Mouse (Mus musculus) layer of hippocampus, adult 9-11 months (tissue): ENCODE results near the gene Gm21974.
"Not testable (repeated sequence)": the region's sequence is repeated elsewhere in the genome, so short reads cannot be mapped to it uniquely, and the experiment has no call there.

Source experiments
- DNase-seq: peaks from one replicate; pipeline ENCODE4 v3.0.0; 2022

Gene Gm21974

DNA sequence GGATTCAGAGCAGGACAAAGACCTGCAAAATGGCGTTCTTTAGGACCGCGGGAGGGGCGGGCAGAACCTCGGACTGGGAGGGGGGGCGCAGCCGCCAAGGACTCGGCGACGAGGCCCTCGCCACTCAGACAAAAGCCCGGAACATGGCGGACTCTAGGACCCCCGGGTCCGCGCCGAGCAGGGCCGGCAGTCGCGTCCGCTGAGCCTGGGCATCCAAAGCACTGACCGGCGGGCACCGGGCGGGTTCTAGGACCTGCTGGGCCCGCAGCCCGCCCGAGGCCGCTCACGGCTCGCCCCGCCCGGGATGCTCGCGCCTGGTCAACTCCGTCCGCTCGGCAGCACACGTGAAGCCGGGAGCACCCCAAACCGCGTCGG, 19.6 kb downstream of the Gm21974 start:
- peak; percentile 94 for DNase-seq

DNA sequence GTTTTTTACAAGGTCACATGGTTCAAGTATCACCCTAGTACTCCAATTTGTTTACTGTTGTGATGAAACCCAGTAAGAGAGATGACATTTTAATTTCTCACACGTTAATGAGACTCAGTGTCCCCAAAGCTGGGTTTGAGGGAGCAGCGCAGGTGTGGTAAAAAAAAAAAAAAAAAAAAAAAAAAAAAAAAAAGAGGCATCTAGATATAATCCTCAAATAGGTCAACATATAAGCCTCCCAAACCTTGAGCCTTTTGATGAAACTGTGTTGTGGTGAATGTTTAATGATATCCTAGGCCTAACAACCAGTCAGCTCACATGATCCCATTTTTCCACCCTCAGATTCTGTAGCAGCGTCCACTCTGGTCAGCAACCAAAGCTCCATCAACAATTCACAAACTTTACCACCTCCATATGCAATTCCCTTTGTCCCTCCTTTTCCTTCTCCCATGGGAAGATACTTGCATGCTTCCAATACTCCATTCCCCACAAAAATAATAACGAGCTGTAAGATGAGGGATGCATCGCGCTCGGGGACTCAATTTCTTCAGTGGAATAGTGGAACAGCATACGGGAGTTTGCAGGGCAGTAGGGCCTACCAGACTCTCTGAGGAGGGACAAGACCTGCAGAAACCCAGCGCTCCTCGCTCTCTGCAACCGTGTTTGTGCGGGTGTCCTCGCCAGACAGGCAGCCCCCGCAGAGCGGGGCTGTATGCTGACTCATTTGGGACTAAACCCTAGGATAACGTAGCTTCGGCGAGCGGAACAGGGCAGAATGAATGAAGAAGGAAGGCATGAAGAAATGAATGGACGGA, 20.2 kb downstream of the Gm21974 start:
- DNase-seq, result no peak

DNA sequence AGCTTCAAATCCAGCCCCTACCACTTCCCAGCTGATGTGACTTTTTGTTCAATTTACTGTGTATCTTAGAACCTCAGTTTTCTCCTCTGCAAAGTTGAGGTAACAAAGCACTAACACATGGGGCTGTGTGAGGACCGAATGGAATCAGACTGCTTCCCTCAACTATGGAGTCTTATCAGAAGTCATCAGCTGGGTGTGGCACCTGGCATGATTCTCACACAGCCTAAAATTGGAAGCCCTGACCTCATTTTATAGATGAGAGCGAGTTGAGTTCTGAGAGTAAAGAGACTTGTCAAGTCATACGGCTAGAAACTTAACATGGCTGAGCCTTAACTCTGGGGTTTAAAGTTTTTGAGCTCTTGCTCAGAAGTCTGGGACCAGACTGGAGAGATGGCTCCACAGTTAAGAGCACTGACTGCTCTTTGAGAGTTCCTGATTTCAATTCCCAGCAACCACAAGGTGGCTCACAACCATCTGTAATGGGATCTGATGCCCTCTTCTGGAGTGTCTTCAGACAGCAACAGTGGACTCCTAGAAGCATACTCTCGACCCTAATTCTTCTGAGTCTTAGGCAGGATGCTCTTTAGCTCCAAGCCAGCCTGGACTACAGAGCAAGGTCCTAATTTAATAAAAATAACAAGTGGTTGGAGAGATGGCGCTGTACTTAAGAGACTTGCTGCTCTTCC, 25.0 kb downstream of the Gm21974 start:
- no peak for DNase-seq

DNA sequence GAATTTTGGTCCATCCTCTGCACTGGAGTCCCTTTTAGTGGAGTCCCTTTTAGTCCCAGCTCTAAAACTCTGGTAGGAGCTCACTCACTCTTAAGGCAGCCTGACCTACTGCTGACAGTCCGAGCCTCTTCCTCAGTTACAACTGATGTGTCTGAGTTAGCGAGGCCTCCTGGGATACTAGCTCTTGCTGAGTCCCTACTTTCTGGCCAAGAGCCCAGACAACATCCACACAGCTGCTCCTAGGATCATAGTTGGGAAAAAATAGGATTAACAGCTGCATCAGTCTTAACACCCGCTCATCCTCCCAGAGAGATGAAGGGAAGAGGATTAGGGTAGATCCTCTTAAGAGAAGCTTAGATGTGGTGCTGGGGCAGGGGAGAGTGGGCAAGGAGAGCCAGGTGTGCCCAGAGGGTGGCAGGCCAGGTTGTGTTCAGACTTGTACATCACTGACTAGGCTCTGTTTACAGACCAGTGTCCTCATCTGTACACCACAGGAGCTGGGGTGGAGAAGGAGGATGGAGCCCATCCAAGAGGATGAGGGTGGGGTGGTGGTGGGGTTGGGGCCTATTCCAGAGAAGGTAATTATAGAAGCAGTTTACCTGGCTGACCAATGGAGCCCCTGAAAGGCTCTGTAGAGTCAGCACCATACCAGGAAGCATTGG, 26.0 kb downstream of the Gm21974 start:
- no peak for DNase-seq

DNA sequence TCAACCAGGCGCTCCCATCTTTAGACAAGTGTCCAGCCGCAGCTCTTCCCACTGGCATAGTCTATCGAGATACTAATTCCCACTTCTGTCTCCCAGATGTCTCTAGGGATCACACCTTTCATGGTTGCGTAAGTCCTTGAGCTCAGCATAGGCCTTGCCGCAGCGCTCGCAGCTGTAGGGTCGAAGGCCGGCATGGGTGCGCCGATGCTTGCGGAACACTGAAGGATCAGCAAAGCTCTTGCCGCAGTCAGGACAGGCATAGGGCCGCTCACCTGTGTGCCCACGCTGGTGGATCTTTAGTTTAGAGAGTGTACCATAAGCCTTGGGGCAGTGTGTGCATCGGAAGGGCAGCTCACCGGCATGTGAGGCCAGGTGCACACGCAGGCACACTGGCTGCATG, 27.6 kb downstream of the Gm21974 start:
- DNase-seq, result no peak

DNA sequence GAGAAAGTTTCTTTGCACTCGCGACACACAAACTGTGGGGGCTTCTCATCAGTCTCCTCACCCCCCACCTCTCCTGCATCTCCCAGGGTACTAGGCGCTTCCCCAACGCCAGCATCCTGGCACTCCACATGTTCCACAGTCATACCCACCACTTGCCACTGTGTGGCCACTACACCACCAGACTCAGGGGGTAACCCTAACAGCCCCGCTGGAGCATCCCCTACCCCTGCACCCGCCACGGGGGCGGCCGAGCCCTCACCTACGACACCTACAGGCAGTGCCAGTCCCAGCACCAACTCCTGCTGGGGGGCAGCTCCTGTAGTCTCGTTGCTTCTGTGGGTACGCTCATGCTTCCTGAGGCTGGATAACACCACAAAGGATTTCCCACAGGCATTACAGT, 28.8 kb downstream of the Gm21974 start:
- DNase-seq, result no peak

DNA sequence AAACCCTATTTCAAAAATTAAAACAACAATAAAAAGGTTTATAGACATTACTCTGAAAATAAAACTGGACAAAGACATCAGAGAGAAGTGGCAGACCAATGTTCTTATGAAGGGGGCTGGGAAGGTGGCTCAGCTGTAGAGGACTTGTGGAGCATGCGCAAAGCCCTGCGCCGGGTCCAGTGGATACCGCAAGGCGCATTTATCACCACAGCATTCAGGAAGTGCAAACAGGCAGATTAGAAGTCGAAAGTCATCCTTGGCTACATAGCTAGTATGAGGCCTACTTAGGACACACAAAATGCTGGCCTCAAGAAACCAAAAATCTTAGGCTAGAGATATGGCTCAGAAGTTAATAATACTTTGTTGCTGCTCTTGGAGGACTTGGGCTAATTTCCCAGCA, 37.0 kb downstream of the Gm21974 start:
- DNase-seq, result no peak

DNA sequence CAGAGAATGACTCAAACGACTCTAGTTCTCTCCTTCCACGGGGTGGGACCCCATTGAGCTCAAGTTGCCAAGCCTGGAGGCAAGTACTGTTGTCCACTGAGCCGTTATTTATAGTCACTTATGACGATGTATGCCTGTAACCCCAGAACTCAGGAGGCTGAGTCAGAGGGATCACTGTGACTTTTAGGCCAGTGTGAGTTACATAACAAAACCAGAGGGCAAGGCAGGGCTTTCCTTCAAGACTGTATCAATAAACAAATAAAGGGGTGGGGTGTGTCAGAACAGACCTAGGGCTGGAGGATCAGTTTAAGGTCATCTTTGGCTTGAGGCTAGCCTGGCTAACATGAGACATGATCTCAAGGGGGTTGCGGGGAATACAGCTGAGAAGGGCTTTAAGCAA, 44.3 kb downstream of the Gm21974 start:
- DNase-seq, result no peak

DNA sequence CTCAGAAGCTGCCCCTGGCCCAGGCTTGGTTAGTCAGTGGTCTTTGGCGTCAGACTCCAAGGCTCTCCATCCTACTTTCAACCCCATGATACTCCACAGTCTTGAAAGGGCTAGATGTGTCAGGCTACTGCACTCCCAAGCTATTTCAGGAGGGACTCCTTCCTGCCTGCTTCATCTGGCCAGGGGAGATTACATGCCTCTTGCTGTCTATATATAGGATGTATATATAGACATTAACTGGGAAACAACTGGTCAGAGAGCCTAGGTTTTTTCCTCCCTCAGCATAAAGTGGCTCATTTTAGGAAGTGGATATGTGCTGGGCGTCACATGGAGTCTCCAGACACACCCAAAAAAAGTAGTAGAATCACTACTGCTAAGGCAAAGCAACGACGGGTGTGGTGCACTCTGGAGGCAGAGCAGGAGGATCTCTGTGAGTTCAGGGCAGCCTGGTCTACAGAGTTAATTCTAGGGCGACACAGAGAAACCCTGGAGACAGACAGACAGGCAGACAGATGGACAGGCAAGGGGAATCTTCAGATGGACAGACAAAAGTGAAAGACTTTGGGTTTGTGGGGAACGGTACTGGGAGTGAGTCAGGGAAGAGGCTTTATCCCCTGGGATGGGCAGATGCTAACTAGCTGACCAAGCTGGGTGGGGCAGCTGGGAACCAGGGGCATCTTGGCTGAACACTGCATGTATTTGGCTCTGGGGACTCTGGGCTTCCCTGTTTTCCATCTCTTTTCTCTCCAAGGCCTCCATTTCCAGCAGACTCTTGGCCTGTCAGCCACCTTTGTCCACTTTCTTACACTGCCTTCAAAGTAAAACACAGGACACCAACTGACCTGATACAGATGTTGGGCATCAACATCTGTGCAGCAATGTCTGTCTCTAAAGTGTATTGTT, 45.0 kb downstream of the Gm21974 start:
- no peak for DNase-seq

DNA sequence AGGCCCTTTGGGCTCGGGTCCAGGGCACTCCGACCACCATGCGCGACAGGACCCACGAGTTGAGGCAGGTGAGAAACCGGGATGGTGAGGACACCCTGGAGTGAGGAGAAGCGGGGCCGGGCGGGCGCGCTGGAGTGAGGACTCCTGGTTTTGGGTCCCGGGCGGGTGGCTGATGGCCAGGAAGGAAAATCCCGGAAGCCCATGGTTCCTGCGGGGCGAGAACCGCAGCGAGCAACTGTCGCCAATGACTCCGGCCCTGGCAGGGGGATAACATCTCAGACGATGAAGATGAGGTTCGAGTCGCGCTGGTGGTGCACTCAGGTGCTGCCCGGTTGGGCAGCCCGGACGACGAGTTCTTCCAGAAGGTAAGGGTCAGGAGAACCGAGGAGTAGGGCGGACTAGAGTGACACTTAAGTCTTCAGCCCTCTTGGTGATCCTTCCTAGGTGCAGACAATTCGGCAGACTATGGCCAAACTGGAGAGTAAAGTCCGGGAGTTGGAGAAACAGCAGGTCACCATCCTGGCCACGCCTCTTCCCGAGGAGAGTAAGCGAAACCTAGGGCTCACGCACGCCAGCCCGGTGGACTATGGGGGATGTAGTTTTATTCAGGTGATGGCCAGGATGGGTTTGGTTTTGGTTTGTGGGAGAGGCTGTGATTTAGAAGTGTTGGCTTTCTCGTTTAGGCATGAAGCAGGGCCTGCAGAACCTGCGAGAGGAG, 53.1 kb downstream of the Gm21974 start:
- DNase-seq, result peak; percentile 80

DNA sequence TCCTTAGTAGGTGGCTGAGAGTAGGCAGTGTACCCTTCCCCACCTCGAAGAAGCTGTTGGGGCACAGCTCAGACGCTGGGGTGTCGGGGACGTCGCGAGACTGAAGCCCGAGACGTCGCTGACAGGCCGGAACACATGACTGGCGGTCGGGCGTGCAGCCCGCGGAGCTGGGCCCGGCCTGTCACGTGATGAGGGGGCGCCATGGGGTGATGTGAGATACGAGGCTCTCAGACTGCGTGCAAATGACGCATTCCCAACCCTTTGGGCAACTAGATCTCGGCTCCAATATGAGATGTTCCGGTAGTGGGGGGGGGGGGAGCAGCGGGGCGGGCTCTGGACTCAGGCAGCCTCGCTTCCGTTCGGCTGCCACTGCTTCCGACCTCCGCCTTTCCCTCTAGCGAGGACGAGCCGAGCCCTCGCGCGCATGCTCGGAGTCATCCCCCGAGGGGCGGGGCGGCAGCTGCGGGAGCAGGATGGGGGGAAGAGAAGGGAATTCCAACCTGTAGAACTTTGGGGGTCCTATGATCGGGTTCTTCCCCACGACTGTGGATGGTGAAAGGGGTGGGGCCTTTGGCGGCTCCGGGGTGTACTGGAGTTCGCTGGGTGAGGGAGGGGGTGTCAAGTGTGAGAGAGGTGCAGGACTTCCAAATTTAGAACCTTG, 53.8 kb downstream of the Gm21974 start:
- peak; percentile 98 for DNase-seq

DNA sequence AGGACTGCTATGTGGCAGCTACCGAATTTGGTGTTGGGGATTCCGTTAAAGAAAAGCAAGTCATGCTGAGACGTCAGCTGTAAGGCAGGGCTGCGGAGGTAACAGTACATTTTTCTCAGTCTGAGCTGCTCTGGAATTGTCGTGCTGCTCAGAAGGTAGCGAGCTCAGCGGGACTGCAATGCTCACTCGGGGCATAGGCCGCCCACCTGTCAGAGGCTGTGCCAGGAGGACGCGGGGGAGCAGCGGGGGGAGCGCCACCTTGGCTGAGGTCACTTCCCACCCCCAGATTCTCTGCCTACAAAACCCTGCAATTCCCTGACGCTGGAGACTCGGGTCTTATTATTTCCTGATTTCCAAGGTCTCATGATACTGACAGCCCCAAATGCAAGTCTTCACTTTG, 54.4 kb downstream of the Gm21974 start:
- DNase-seq, result peak; percentile 72

DNA sequence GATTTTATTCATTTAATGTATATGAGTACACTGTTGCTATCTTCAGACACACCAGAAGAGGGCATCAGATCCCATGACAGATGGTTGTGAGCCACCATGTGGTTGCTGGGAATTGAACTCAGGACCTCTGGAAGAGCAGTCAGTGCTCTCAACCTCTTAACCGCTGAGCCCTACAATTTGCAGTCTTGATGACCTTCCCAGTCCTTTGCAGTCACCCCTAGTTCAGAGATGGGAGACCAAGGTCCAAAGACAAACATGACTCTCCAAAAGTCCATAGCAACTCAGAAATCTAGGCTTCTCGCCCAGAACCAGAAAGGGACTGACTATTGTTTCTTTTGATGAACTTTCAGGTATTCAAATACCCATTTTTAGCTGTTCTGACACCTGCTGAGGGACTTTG, 55.2 kb downstream of the Gm21974 start:
- not testable (repeated sequence) for DNase-seq

DNA sequence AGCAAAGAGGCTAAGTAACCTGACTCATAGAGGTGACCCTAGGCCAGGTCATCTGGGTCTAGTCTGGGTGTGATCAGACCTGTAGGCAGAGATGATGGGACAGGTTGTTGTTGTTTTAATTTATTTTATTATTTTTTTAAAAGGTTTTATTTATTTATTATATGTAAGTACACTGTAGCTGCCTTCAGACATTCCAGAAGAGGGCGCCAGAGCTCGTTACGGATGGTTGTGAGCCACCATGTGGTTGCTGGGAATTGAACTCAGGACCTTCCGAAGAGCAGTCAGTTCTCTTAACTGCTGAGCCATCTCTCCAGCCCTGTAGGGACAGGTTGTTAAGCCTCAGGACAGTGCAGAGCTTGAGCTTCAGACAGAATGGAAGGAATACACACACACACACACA, 57.4 kb downstream of the Gm21974 start:
- DNase-seq, result not testable (repeated sequence)

DNA sequence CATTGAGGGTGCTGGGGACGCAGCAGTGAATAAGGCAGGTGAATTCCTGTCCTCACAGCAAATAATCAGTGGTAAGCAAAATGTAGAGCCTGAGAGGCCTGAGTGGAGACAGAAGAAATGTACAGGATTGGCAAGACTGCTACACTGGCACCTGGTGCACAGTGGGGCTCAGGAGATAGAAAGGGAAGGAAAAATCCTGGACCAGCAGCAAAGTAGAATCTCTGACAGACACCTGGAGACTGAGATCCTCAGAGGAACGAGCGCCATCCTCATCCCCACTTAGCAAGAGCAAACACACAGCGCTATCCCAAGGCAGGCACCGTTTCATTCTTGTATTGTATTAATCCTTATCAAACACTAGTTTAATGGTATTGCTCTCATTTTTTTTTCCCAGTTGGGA, 57.8 kb downstream of the Gm21974 start:
- DNase-seq, result no peak
